9 mouse cellular contexts compared by ENCODE assay signal in the genomic region with DNA sequence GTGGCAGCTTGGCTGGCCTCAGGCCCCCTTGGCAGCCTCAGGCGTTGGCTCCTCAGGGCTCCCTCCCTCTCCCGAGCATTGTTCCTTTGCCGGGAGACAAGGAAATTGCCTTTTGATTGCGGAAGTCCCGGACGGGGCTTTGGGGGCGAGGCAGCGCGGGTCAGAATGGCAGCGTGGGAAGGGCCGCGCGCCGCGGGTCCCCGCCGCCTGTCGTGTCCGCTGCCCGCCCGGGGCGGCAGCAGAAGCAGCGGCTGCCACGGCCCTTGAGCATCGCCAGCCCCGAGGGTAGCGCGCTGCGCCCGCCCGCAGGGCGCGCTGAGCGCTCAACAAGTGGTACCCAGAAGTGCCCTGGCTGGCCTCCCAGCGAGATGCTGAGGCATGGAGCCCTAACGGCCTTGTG. TPM values are rescaled to one million over a fixed set of nuclear protein-coding genes. Genes with fewer than 3 reads are reported as not detected.
A peak's percentile ranks its signal among the peaks of the same experiment; 100 is the strongest.
DNase-seq lines count a peak whose midpoint lies in the region; ATAC-seq and TF ChIP-seq lines count a peak whose summit lies in the region.
"Had no signal": no experiment of that assay in that cellular context is flagged by ENCODE, and none has a peak within 500 bp of the region (broad histone marks: within the 10 kb centered on the region; RNA-seq: fewer than 3 reads in every experiment).

No protein-coding gene starts in this region.

- no peaks in the 10 kb centered on the region for H3K9me3 ChIP-seq in embryonic facial prominence, embryonic 14.5 days (ENCODE audit: control insufficient read depth, low read length)
- H3K9me3 ChIP-seq in heart, postnatal 0 days (replicated peaks; ENCODE audit: control insufficient read depth, low read length), result no peaks in the 10 kb centered on the region

- ATAC-seq in embryonic facial prominence, embryonic 14.5 days (ENCODE audit: low read depth), result no peak
- peak; percentile 49 for ATAC-seq in heart, postnatal 0 days (ENCODE audit: insufficient read depth, low read depth)

- H3K27me3 ChIP-seq in embryonic facial prominence, embryonic 14.5 days (replicated peaks; ENCODE audit: control insufficient read depth, insufficient read depth, low read length), result peaks cover 25% of the 10 kb centered on the region
- H3K27me3 ChIP-seq in heart, postnatal 0 days (ENCODE audit: control insufficient read depth, insufficient read depth, low read length), result peaks cover 20% of the 10 kb centered on the region
- H3K27me3 ChIP-seq: CH12.LX had no signal

- WGBS in embryonic facial prominence, embryonic 14.5 days, result 11% methylated on average over 3 of the region's 36 CpGs
- under 1% methylated on average over 36 of the region's 36 CpGs for WGBS in heart, postnatal 0 days

- DNase-seq in layer of hippocampus, postnatal 10 days (ENCODE audit: low spot score in 2 of 2), result peak; percentile 15 to 34
- no peak for DNase-seq in layer of hippocampus, adult 18-20 months (ENCODE audit: low spot score in 2 of 2)
- DNase-seq in embryonic facial prominence, embryonic 14.5 days (ENCODE audit: low spot score), result peak; percentile 38
- DNase-seq in heart, postnatal 0 days (ENCODE audit: low spot score), result peak; percentile 31
- DNase-seq in kidney, postnatal 14 days, result peak; percentile 78
- peak; percentile 73 to 88 for DNase-seq in lung, postnatal 4 days
- DNase-seq in adipocyte (ENCODE audit: low spot score), result no peak
- DNase-seq in layer of hippocampus, postnatal 14 days (ENCODE audit: low spot score in 2 of 2), result no peak

- peak overlapping the region; percentile 46 for H3K9ac ChIP-seq in embryonic facial prominence, embryonic 14.5 days (ENCODE audit: low read depth, low read length)
- H3K9ac ChIP-seq in heart, postnatal 0 days (replicated peaks; ENCODE audit: low read depth, low read length), result peak overlapping the region; percentile 57

- TF ChIP-seq EP300 in heart, postnatal 0 days (IDR thresholded peaks at IDR 0.05; ENCODE audit: low read depth), result no peak

- no peak for TF ChIP-seq CTCF in heart, postnatal 0 days (IDR thresholded peaks at IDR 0.05; ENCODE audit: low read depth)

- H3K27ac ChIP-seq in embryonic facial prominence, embryonic 14.5 days (replicated peaks; ENCODE audit: low read depth, low read length), result no peak overlapping the region
- H3K27ac ChIP-seq in heart, postnatal 0 days (ENCODE audit: low read depth), result peak overlapping the region; percentile 78

- H3K36me3 ChIP-seq in embryonic facial prominence, embryonic 14.5 days (ENCODE audit: control insufficient read depth, insufficient read depth, low read length), result no peaks in the 10 kb centered on the region
- no peaks in the 10 kb centered on the region for H3K36me3 ChIP-seq in heart, postnatal 0 days (replicated peaks; ENCODE audit: control insufficient read depth, insufficient read depth, low read length)

- H3K4me3 ChIP-seq in embryonic facial prominence, embryonic 14.5 days (ENCODE audit: low read depth, low read length), result peak overlapping the region; percentile 47
- peak overlapping the region; percentile 55 for H3K4me3 ChIP-seq in heart, postnatal 0 days (ENCODE audit: low read depth, low read length)

- H3K4me1 ChIP-seq in embryonic facial prominence, embryonic 14.5 days (ENCODE audit: control insufficient read depth, insufficient read depth, low read length), result 0 out of 2 replicates have a peak, but pooled peaks cover 3% of the 10 kb centered on the region
- H3K4me1 ChIP-seq in heart, postnatal 0 days (ENCODE audit: control insufficient read depth, insufficient read depth), result no peaks in the 10 kb centered on the region

- peak overlapping the region; percentile 86 for H3K4me2 ChIP-seq in embryonic facial prominence, embryonic 14.5 days (ENCODE audit: low read depth, low read length)
- H3K4me2 ChIP-seq in heart, postnatal 0 days (ENCODE audit: low read depth, low read length), result peak overlapping the region; percentile 68

RNA-seq across cellular contexts. Expression of a gene that starts 25.9 kb away (rescaled TPM):
- total RNA-seq in layer of hippocampus, postnatal 10 days (2021), result 10 to 100 TPM; 18.8 to 19.9 TPM
- 10 to 100 TPM; 11.5 to 11.7 TPM for total RNA-seq in layer of hippocampus, adult 18-20 months (2021)
- 3.8 and 4.1 TPM in 2 replicates for polyA plus RNA-seq in embryonic facial prominence, embryonic 14.5 days (2014; fragmentation: Nextera tagmentation; extraction: Ambion mirVana)
- 22.3 and 24.5 TPM in 2 replicates for total RNA-seq in heart, postnatal 0 days (2014; rRNA removed; ENCODE audit: low replicate concordance)
- polyA plus RNA-seq in heart, postnatal 0 days (2015; fragmentation: Nextera tagmentation; extraction: Ambion mirVana), result 6.2 and 6.9 TPM in 2 replicates
- 10 to 100 TPM; 25.6 to 26.0 TPM for total RNA-seq in layer of hippocampus, postnatal 14 days (2021)
- total RNA-seq: CH12.LX had no signal

Comparison
In these comparisons a context has a peak if more than half of its experiments do, and no peak if none do; other contexts are left out.
1. DNase-seq: peak in layer of hippocampus, postnatal 10 days (2 of 2), embryonic facial prominence, embryonic 14.5 days (single experiment), heart, postnatal 0 days (single experiment), kidney, postnatal 14 days (single experiment) and lung, postnatal 4 days (2 of 2); none in layer of hippocampus, adult 18-20 months (0 of 2), adipocyte (single experiment) and layer of hippocampus, postnatal 14 days (0 of 2).